Mouse (Mus musculus) brain, embryonic 14.5 days (tissue): ENCODE data around the gene Esrrb.

Experiments
- CTCF ChIP-seq: fragments of 200-500 bp; IDR thresholded peaks from 2 replicates; pipeline ENCODE4 v1.5.1; 2012; ENCODE audit warnings: inconsistent platforms, mild to moderate bottlenecking, moderate library complexity, borderline replicate concordance; ENCODE audit not compliant: insufficient read depth, insufficient read length; ENCODE audit errors: extremely low read depth
- POLR2A ChIP-seq: fragments of 200-500 bp; IDR thresholded peaks from 2 replicates; pipeline ENCODE4 v1.6.1; 2012; ENCODE audit warnings: mild to moderate bottlenecking, inconsistent platforms, borderline replicate concordance; ENCODE audit not compliant: poor library complexity, insufficient read depth, insufficient read length, severe bottlenecking; ENCODE audit errors: extremely low read depth

- no peak for TF ChIP-seq POLR2A
- no peak for TF ChIP-seq CTCF
These were observed 137.8 kb downstream of the Esrrb start for GRCm38 (mm10) chr12:86498765-86499164.
